Mouse (Mus musculus) myocyte (in vitro differentiated cells): Measurements from ENCODE around the gene Arhgef17.

Source experiments
- CEBPB ChIP-seq: IDR thresholded peaks from 2 replicates; pipeline ENCODE4 v1.6.1; 2011; ENCODE audit warnings: mild to moderate bottlenecking, moderate library complexity; ENCODE audit not compliant: poor library complexity, insufficient read depth, severe bottlenecking
- POLR2A ChIP-seq: IDR thresholded peaks from one replicate; pipeline ENCODE4 v1.6.1; 2011; ENCODE audit warnings: low read depth, mild to moderate bottlenecking, control low read depth, moderate library complexity; ENCODE audit not compliant: insufficient read length
- REST ChIP-seq: IDR thresholded peaks from one replicate; pipeline ENCODE4 v1.6.1; 2011; ENCODE audit warnings: mild to moderate bottlenecking, control low read depth, moderate library complexity; ENCODE audit not compliant: insufficient read depth, insufficient read length

DNA sequence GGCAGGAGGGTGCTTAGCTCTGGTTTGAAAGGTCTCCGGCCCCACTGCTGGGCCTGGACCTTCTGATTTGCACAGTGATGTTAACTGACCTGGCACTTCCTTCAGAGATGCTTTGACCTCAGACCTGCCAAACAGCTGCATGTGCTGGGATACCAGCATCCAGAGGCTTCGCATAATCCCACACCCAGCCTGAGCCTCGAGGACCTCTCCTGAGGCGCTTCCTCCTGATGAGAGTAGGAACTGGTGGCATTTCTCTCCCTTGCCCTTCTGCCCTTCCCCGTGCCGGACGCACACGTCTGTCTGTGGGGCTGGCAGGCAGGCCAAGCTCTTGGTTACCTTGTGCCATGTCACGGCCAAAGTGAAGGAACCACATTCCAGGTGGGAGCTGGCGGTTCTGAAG is 95.2 kb downstream of the Arhgef17 start:
- TF ChIP-seq POLR2A (no peak), CEBPB (no peak), REST (no peak)
